Mouse (Mus musculus) forebrain, embryonic 12.5 days (tissue): ENCODE results near the gene Kif3b. TPM values are rescaled to one million over a fixed set of nuclear protein-coding genes. Genes with fewer than 3 reads are reported as not detected.
A peak's percentile ranks its signal among the peaks of the same experiment; 100 is the strongest.
"Not testable (repeated sequence)": the region's sequence is repeated elsewhere in the genome, so short reads cannot be mapped to it uniquely, and the experiment has no call there.

ENCODE experiments used
- ATAC-seq: fragments of 200-750 bp; cut with Nextera tagmentation; 2 replicates; pipeline ENCODE4 v1.8.0; 2017; ENCODE audit warnings: moderate TSS enrichment; ENCODE audit not compliant: low FRiP score
- H3K27ac ChIP-seq: fragments of 300-500 bp; sonication (generic); 2 replicates; pipeline ENCODE4 v1.5.1; 2016; ENCODE audit warnings: mild to moderate bottlenecking
- H3K27me3 ChIP-seq: fragments of 300-500 bp; sonication (generic); 2 replicates; pipeline ENCODE4 v1.6.1; 2016; ENCODE audit warnings: mild to moderate bottlenecking
- H3K36me3 ChIP-seq: fragments of 300-500 bp; sonication (generic); replicated peaks from 2 replicates; pipeline ENCODE4 v1.6.1; 2016; ENCODE audit warnings: mild to moderate bottlenecking
- H3K4me1 ChIP-seq: fragments of 300-500 bp; sonication (generic); 2 replicates; pipeline ENCODE4 v1.6.1; 2016
- H3K4me2 ChIP-seq: fragments of 300-500 bp; sonication (generic); 2 replicates; pipeline ENCODE4 v1.6.1; 2016; ENCODE audit warnings: mild to moderate bottlenecking, moderate library complexity
- H3K4me3 ChIP-seq: fragments of 300-500 bp; sonication (generic); replicated peaks from 2 replicates; pipeline ENCODE4 v1.5.1; 2016; ENCODE audit warnings: mild to moderate bottlenecking
- H3K9ac ChIP-seq: fragments of 300-500 bp; sonication (generic); 2 replicates; pipeline ENCODE4 v1.6.1; 2016; ENCODE audit warnings: mild to moderate bottlenecking
- H3K9me3 ChIP-seq: fragments of 300-500 bp; sonication (generic); 2 replicates; pipeline ENCODE4 v1.6.1; 2016
- WGBS: fragments of 180-500 bp; shearing (Covaris S2); methylation state at CpG from one replicate; pipeline ENCODE4 v1.1.7; 2016; 5-methylcytosine and 5-hydroxymethylcytosine counted together
- polyA plus RNA-seq: library from polyadenylated mRNA; unstranded; fragments of >200 nt; fragmentation: Nextera tagmentation; extraction: Ambion mirVana; gene quantifications from 2 replicates; pipeline ENCODE4 v1.2.1, GENCODE M21; 2016

Kif3b gene
- polyA plus RNA-seq, 1 experiment from 2014 or later: 11.4 TPM

DNA sequence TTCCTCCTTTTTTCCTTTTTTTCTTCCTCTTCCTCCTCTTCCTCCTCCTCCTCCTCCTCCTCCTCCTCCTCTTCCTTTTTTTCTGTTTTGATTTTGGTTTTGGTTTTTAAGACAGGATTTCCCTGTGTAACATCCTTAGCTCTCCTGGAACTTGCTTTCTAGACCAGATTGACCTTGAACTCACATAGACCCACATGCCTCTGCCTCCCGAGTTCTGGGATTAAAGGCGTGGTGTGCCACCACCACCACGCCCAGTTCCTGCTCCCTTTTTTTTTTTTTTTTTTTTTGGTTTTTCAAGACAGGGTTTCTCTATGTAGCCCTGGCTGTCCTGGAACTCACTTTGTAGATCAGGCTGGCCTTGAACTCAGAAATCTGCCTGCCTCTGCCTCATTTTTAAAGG is 15.6 kb upstream of the Kif3b start:
- H3K27me3 ChIP-seq, H3K4me1 ChIP-seq, H3K9ac ChIP-seq, H3K27ac ChIP-seq, H3K4me3 ChIP-seq, H3K9me3 ChIP-seq, H3K4me2 ChIP-seq, ATAC-seq, H3K36me3 ChIP-seq: not testable (repeated sequence)
- WGBS: 80% methylated on average over 3 of the region's 3 CpGs

DNA sequence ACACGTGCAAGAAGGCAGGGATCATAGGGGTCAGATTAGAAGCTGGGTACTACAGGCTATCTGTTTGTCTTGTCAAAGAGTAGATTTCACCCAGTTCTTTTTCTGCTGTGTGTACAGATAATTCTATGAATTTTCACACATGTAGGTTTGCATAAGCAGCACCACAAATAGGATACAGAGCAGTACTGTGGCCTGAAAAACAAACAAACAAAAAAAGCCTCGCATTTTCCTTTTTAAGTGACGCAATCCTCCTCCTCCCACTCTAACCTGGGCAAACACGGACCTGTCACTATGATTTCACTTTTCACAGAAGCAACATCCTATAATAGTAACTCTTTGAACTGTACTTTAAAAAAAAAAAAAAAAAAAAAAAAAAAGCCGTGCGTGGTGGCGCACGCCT is 14.8 kb upstream of the Kif3b start:
- Histone ChIP-seq H3K36me3 (no peaks in the 10 kb centered on the region), H3K4me2 (no peak overlapping the region), H3K4me3 (no peak overlapping the region), H3K9me3 (no peaks in the 10 kb centered on the region), H3K27ac (no peak overlapping the region), H3K9ac (no peak overlapping the region), H3K27me3 (no peaks in the 10 kb centered on the region), H3K4me1 (no peaks in the 10 kb centered on the region)
- ATAC-seq: no peak
- WGBS: 93% methylated on average over 8 of the region's 8 CpGs

- H3K9me3 ChIP-seq, H3K36me3 ChIP-seq, H3K27ac ChIP-seq, H3K4me1 ChIP-seq, H3K4me2 ChIP-seq, ATAC-seq, H3K27me3 ChIP-seq, H3K4me3 ChIP-seq, H3K9ac ChIP-seq: not testable (repeated sequence)
- WGBS: 95% methylated on average over 5 of the region's 5 CpGs
Observed at GRCm38 (mm10) chr2:153276846-153277245, 14.4 kb upstream of the Kif3b start.

DNA sequence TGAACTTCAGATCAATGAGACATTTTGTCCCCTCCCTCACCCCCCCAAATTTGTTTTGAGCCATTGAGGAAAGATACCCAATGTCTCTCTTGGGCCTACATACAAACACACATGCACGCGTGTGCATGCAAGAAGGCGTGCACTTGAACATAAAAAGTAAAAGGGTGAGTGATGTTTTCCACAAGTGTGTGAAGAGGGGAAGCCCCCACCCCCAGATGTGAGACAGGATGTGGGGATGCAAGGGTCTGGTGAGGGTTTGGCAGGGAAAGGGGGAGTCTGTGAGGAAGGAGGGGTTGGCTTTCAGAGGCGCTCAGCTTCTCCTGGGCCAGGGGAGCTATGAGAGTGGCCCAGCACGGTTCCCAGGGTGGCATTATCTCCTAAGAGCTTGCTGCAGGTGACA is 12.9 kb upstream of the Kif3b start:
- H3K4me1 ChIP-seq: no peaks in the 10 kb centered on the region
- no peaks in the 10 kb centered on the region for H3K27me3 ChIP-seq
- no peak overlapping the region for H3K27ac ChIP-seq
- H3K4me3 ChIP-seq: no peak overlapping the region
- 91% methylated on average over 5 of the region's 5 CpGs for WGBS
- ATAC-seq: no peak
- H3K9me3 ChIP-seq: no peaks in the 10 kb centered on the region
- H3K9ac ChIP-seq: no peak overlapping the region
- H3K4me2 ChIP-seq: no peak overlapping the region
- H3K36me3 ChIP-seq: no peaks in the 10 kb centered on the region

GRCm38 (mm10) chr2:153283919-153284318 is 7.3 kb upstream of the Kif3b start:
- no peak overlapping the region for H3K4me3 ChIP-seq
- H3K4me1 ChIP-seq: peaks cover 4% of the 10 kb centered on the region; the same call in 1 of the 2 replicates
- H3K4me2 ChIP-seq: no peak overlapping the region
- H3K27me3 ChIP-seq: peaks cover 4% of the 10 kb centered on the region; the same call in 1 of the 2 replicates
- H3K27ac ChIP-seq: no peak overlapping the region
- no peaks in the 10 kb centered on the region for H3K9me3 ChIP-seq
- no peaks in the 10 kb centered on the region for H3K36me3 ChIP-seq
- WGBS: 87% methylated on average over 6 of the region's 6 CpGs
- no peak overlapping the region for H3K9ac ChIP-seq
- ATAC-seq: no peak

DNA sequence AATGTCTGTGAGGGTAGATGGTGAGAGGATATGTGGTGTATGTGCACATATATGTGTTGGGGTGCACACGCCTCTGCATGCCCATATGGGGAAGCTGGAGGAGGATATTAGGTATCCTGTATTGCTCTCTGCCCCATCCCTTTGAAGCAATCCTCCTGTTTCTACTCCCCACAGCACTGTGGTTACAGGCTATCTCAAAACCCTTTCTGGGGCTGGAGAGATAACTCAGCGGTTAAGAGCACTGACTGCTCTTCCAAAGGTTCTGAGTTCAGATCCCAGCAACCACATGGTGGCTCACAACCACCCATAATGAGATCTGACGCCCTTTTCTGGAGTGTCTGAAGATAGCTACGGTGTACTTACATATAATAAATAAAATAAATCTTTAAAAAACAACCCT is 4.7 kb upstream of the Kif3b start:
- no peak for ATAC-seq
- Histone ChIP-seq H3K4me3 (no peak overlapping the region), H3K9ac (no peak overlapping the region)

DNA sequence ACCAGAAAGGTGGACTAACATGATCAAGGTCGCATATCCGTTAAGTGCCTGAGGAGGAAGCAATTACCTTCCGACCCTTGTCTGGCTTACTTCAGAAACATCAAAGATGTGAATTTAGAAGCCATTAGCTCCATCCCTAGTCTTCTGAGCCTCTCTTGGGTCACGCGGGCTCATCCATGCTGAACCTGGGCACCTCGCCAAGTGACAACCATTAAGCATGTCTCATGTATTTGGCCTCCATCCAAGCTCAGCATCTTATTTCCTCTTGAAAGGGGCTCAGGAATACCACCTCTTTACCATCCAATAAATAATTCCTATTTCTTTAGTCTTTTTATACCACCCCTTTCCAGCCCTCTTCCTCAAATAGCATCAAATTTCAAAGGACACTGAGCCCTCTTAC is 3.4 kb upstream of the Kif3b start:
- Histone ChIP-seq H3K36me3 (no peaks in the 10 kb centered on the region), H3K4me3 (no peak overlapping the region), H3K4me2 (no peak overlapping the region), H3K27me3 (peaks cover 4% of the 10 kb centered on the region; the same call in 1 of the 2 replicates), H3K9ac (no peak overlapping the region), H3K27ac (no peak overlapping the region), H3K9me3 (no peaks in the 10 kb centered on the region), H3K4me1 (peaks cover 20% of the 10 kb centered on the region)
- 69% methylated on average over 6 of the region's 6 CpGs for WGBS
- no peak for ATAC-seq

More for the DNA sequence above, 4.7 kb upstream of the Kif3b start:
- H3K9me3 ChIP-seq: no peaks in the 10 kb centered on the region
- H3K4me2 ChIP-seq: no peak overlapping the region
- H3K4me1 ChIP-seq: peaks cover 9% of the 10 kb centered on the region
- no peak overlapping the region for H3K27ac ChIP-seq
- WGBS: 76% methylated on average over 4 of the region's 4 CpGs
- no peaks in the 10 kb centered on the region for H3K36me3 ChIP-seq
- H3K27me3 ChIP-seq: peaks cover 4% of the 10 kb centered on the region; the same call in 1 of the 2 replicates

DNA sequence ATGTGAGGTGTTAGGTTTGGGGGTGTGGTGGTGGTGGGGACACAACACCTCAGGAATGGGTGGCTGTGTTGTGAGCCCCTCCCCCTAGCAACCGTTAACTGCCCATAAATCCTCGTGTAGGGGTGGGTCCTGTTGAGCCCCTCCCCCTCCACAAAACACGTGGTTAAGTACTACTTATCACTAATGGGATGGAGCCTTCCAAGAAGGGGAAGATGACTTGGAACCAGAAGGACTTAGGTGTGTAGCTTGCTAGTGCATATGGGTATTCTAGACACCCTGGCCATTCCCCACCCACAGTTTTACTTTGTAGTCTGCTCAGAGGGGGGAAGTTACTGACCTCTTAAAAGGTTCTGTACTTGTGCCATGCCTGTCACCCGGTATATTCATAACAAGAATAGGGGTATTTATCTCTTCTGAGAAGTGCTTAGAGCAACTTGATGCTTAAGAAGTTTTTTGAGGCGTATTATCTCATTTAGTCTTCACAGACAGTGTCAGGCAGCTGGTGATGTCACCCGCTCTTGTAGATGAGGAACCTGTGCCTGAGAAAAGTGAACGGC is 1.2 kb downstream of the Kif3b start:
- Histone ChIP-seq H3K36me3 (no peaks in the 10 kb centered on the region), H3K9ac (0 out of 2 replicates have a peak overlapping the region, but pooled peaks have one; percentile 94), H3K4me1 (peaks cover 20% of the 10 kb centered on the region), H3K4me2 (peak overlapping the region; percentile 90), H3K27ac (no peak overlapping the region), H3K27me3 (no peaks in the 10 kb centered on the region), H3K9me3 (no peaks in the 10 kb centered on the region), H3K4me3 (peak overlapping the region; percentile 96)
- WGBS: 53% methylated on average over 7 of the region's 7 CpGs
- no peak for ATAC-seq

- Histone ChIP-seq H3K4me3 (no peak overlapping the region), H3K4me2 (no peak overlapping the region), H3K36me3 (no peaks in the 10 kb centered on the region), H3K4me1 (peaks cover 16% of the 10 kb centered on the region), H3K27ac (no peak overlapping the region), H3K9me3 (no peaks in the 10 kb centered on the region), H3K27me3 (no peaks in the 10 kb centered on the region), H3K9ac (no peak overlapping the region)
- WGBS: 90% methylated on average over 4 of the region's 4 CpGs
- no peak for ATAC-seq
Observed at GRCm38 (mm10) chr2:153295196-153295595, 4.0 kb downstream of the Kif3b start.

DNA sequence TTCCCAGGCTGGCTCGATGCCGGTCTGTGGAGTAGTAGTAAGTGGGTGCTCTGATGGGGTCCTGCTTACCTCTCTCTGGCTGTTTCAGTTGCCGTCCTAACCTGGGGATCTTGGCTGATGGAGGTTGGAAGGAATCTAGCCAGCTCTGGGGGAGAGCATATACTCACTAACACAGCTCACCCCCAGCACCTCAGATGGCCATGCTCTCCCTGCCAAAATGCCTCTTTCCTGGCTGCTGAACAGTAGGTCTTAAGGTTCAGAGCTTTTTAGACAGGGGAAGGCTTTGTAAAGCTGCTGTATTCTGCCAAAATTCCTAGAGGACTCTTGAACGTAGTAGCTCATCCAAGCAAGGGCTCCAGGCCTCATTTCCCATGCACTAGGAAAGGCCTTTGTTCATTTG is 6.6 kb downstream of the Kif3b start:
- no peaks in the 10 kb centered on the region for H3K4me1 ChIP-seq
- H3K27me3 ChIP-seq: no peaks in the 10 kb centered on the region

GRCm38 (mm10) chr2:153298460-153298859 is 7.2 kb downstream of the Kif3b start:
- no peak for ATAC-seq
- Histone ChIP-seq H3K36me3 (no peaks in the 10 kb centered on the region), H3K4me1 (no peaks in the 10 kb centered on the region), H3K27ac (no peak overlapping the region), H3K27me3 (no peaks in the 10 kb centered on the region), H3K4me3 (no peak overlapping the region), H3K9me3 (no peaks in the 10 kb centered on the region), H3K4me2 (no peak overlapping the region), H3K9ac (no peak overlapping the region)
- 87% methylated on average over 4 of the region's 4 CpGs for WGBS

More for the DNA sequence above, 6.6 kb downstream of the Kif3b start:
- H3K4me3 ChIP-seq: no peak overlapping the region
- H3K4me2 ChIP-seq: no peak overlapping the region
- no peaks in the 10 kb centered on the region for H3K9me3 ChIP-seq
- ATAC-seq: no peak
- WGBS: 90% methylated on average over 4 of the region's 4 CpGs
- H3K27ac ChIP-seq: no peak overlapping the region
- H3K9ac ChIP-seq: no peak overlapping the region
- no peaks in the 10 kb centered on the region for H3K36me3 ChIP-seq

DNA sequence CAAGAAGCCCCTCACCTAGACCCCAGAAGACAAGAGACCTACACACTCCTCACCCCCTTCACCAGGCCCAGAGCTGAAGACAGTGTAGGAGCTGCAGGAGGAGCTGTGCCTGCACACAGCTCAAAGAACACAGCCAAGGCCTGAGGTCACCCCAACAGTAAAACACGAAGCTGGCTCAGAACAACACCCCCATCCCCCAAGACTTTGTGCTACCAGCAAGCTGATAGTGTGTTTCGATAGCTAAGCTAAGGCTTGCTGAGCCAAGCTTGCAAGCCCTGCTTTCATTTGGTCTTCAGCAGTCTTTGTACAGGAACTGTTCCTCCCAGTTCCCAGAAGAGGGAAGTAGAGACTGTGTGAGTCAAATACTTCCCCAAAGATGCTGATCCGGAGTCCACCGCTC is 7.7 kb downstream of the Kif3b start:
- 83% methylated on average over 4 of the region's 4 CpGs for WGBS
- H3K9me3 ChIP-seq: no peaks in the 10 kb centered on the region
- no peaks in the 10 kb centered on the region for H3K4me1 ChIP-seq
- H3K27me3 ChIP-seq: no peaks in the 10 kb centered on the region
- H3K4me3 ChIP-seq: no peak overlapping the region
- no peak overlapping the region for H3K27ac ChIP-seq
- H3K4me2 ChIP-seq: no peak overlapping the region
- H3K36me3 ChIP-seq: no peaks in the 10 kb centered on the region
- no peak for ATAC-seq
- no peak overlapping the region for H3K9ac ChIP-seq

GRCm38 (mm10) chr2:153301123-153301522 is 9.9 kb downstream of the Kif3b start:
- ATAC-seq: no peak
- H3K36me3 ChIP-seq: no peaks in the 10 kb centered on the region
- H3K9me3 ChIP-seq: no peaks in the 10 kb centered on the region
- H3K4me2 ChIP-seq: no peak overlapping the region
- no peaks in the 10 kb centered on the region for H3K27me3 ChIP-seq
- H3K4me1 ChIP-seq: no peaks in the 10 kb centered on the region
- no peak overlapping the region for H3K27ac ChIP-seq
- 90% methylated on average over 5 of the region's 5 CpGs for WGBS
- H3K4me3 ChIP-seq: no peak overlapping the region
- no peak overlapping the region for H3K9ac ChIP-seq
